Mouse (Mus musculus) ES-E14 (cell line): ENCODE measurements around the gene Ppm1h.

Source experiments
- CHD2 ChIP-seq: IDR thresholded peaks from 2 replicates; pipeline ENCODE4 v1.6.1; 2014; ENCODE audit warnings: mild to moderate bottlenecking, low read depth, low read length, inconsistent platforms
- HCFC1 ChIP-seq: IDR thresholded peaks from 2 replicates; pipeline ENCODE4 v1.6.1; 2012; ENCODE audit warnings: low read length, inconsistent platforms, borderline replicate concordance; ENCODE audit not compliant: insufficient read depth
- MAFK ChIP-seq: IDR thresholded peaks from 2 replicates; pipeline ENCODE4 v1.6.1; 2014; ENCODE audit warnings: mild to moderate bottlenecking, low read depth, low read length, inconsistent platforms; ENCODE audit not compliant: insufficient read depth
- ZNF384 ChIP-seq: IDR thresholded peaks from 2 replicates; pipeline ENCODE4 v1.6.1; 2012; ENCODE audit warnings: low read depth, low read length, inconsistent platforms

DNA sequence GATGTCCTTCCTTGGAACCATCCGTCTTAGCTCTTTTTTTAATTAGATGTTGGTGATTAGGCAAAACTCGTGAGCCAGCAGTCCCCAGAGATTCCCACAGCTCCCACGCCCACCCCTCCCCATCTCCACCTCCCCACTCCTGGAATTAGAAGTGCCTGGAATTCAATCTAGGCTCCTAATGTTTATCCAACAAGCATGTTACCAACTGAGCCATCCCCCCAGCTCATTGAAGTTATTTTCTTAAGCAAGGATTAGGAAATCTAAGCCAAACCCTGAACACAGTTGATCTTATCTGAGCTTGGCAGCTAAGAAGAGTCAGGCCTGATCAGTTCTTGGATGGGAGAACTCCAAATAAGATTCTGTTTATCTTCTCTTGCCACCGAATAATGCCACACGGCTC lies 92.4 kb downstream of the Ppm1h start:
- no peak for TF ChIP-seq MAFK
- no peak for TF ChIP-seq ZNF384
- no peak for TF ChIP-seq CHD2
- TF ChIP-seq HCFC1, result no peak
